Mouse (Mus musculus) right cerebral cortex, postnatal 14 days (tissue): ENCODE measurements around the gene Matn1.
A peak's percentile ranks its signal among the peaks of the same experiment; 100 is the strongest.

Experiments
- DNase-seq: peaks from one replicate; pipeline ENCODE4 v3.0.0; 2022

The Matn1 gene

GRCm38 (mm10) chr4:130944112-130944511 is at the start of gene Matn1:
Matn1 (plus strand) TSS chr4:130944385.
- DNase-seq = no peak

DNA sequence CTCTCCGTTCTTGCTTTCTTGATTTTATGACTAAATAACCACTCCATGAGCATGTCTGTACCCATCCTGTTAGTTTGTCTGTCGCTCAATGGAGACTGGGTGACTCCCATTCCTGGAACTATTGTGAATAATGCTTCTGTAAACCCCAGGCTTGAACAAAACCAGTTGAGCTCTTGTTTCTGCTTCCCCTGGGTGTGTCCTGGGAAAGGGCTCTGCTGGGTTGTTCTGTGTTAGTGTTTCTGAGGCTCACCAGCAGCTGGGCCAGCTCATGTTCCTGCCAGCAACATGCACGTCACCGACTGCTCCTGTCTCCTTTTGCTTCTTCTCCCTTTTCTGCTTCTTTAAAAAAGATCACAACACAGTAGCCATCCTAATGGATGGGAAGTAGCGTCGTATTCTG is 48.5 kb upstream of the Matn1 start:
- no peak for DNase-seq

DNA sequence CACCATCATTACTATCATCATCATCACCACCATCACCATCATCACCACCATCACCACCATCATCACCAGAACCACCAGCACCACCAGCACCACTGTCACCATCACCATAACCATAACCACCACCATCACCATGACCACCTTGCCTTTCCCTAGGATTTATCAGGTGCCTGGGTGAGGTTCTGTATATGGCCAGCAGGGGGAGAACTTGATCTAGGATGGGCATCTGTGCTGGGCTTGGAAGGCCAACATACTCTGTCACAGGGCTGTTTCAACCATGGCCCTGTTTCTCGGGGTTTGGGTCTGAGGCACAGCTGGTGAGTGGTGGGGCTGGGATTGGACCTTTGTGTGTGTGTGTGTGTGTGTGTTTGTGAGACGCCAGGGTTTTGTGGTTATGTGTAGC is 47.8 kb upstream of the Matn1 start:
- peak; percentile 70 for DNase-seq

- no peak for DNase-seq
Measured at GRCm38 (mm10) chr4:130899383-130899781, 44.8 kb upstream of the Matn1 start.

DNA sequence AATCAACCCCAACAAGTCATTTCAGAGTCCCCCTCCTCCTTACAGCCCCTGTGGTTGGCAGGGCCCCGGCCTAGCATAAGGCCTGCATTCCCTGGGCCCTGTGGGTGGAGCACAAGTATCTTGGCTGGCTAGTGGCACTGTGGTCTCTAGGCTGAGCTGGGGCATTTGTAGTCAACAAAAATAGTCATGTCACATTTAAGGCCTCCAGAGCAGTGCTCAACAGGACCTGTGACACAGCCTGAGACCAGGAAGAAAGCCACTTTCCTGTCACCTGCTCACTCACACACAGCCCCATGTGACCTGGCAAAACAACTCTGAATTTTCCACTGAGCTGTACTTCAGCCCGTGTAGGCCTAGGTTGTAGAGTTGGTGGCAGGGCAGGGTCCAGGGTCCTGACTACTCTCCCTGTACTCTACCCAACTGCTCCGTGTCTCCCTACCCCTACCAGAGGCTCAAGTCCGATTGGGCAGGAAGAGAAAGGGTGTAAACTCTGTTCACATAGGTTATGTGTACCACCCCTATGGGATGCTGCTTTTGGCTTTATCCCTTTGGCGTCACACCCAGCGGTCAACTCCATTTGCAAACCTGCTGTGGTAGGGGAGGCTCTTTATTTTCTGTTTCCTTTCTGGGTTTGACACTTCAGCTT is 44.3 kb upstream of the Matn1 start:
- DNase-seq = no peak

GRCm38 (mm10) chr4:130900746-130901145 is 43.4 kb upstream of the Matn1 start:
- no peak for DNase-seq

DNA sequence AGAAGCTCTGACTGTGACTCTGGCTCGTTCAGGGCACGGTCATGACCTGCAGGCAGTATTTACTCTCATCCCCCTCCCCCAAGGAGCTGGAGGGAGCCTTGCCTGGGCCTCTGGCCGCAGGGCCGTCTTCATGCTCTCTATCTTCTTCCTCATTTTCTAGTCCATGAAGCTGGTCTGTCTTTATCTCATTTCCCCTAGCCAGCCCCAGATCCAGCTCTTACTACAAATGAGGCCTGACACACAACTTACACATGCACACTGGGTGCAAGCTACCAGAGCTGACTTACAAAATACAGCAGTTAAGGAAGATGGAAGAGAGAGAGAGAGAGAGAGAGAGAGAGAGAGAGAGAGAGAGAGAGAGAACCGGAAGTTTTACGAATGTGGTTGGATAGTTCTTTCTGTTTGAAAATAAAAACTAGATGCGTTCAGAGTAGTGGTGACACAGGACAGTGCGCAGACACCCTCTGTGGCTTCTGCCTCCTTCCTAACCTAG is 41.9 kb upstream of the Matn1 start:
- DNase-seq = no peak

GRCm38 (mm10) chr4:130905025-130905424 is 39.2 kb upstream of the Matn1 start:
- no peak for DNase-seq

GRCm38 (mm10) chr4:130905882-130906281 is 38.3 kb upstream of the Matn1 start:
- DNase-seq = no peak

- no peak for DNase-seq
Measured at GRCm38 (mm10) chr4:130906296-130906695, 37.9 kb upstream of the Matn1 start.

DNA sequence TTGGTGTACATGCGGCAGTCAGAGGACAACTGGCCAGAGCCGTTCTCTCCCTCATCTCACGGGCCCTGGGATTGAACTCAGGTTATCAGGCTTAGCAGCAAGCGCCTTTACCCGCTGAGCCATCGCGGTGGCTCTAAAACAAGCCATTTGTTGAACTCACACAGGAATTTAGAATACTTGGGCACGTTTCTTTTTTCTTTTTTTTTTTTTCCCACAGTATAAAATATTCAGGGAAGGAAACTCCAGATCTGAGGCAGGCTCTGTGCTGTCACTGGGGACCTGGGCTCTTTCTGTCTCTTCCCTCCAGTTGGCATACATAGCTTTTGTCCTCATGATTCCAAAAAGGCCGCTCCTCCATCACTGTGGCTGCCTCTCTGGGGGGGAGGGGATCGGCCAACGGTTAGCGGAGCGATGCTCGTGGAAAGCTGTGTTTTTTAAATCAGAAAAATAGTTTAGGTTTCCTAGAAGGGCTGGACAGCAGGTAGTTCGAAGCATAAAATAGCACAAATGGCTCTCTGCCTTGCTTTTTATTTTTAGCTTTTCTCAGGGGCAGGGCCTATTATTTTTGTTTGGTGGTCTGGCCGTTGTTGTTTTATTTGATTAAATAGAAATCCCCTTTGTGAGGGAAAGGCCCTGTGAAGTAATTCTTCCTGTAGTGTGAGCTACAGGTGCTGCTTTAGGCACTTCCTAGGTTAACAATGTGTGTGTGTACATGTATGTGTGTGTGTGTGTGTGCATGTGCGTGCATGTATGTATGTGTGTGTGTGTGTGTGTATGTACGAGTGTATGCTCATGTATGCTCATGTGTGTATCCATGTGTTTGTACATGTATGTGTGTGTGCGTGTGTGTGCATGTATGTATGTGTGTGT is 36.8 kb upstream of the Matn1 start:
- DNase-seq = no peak

DNA sequence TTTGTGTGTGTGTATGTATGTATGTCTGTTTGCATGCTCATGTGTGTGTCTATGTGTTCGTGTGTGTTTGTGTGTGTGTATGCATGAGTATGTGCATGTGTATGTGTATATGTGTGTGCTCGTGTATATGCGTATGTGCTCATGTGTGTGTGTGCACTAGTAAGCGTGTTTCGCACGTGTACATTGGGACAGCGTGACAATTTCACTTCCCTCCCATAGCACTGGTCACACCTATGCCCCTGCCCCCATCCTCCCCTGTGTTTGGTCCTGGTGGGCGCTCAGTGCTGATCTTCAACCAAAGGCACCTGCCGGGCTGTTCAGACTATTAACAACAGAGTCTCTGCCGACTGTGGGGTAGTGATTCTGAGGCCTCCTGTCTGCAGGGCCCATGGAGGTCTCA is 36.1 kb upstream of the Matn1 start:
- no peak for DNase-seq

DNA sequence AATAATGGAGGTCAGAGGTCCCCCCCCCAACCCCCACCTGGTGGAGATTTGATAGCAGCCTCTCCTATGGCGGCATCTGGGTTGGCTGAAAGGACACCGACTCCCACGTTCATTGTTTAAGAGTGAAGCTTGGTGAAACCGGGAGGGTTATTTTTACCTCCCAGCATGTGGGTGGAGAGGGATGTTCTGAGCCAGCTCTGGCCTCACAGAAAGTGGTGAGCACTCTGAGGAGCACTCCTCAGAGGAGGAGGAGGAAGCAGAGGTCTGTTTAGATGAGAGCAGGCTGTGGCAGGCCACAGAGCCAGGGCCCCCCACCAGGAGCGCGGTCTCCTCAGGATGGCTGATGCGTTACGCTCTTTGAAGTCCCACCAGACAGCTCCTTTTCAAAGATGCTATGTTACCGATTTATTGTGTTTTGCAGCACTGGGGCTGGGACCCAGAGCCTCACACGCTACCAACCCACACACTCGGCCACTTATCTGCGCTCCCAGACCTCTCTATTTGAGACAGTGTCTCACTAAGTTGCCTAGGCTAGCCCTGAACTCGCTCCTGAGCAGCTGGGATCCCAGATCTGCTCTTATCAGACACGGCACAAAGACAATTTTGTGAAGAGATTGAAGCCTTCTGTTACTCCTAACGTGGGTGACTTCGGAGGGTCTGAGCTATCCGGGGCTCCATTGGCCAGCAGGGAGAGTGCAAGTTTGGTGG is 34.9 kb upstream of the Matn1 start:
- no peak for DNase-seq

DNA sequence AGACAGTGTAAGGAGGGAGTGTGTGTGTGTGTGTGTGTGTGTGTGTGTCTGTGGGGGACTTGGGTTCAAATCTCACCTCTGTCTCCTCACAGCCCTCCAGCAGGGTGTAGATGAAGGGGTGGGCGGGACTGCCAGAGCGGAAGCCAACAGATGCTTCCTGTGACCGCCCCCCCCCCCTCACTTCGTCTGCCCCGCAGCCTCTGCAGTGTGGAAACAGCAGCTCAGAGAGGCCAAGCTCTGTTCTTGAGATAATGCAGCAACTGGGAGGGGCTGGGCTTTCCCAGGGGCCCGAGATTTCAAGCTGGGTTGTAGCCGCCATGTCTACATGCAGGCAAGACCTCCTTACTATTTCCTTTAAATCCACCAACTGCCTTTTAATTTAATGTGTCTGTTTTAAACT is 33.5 kb upstream of the Matn1 start:
- DNase-seq = no peak

- DNase-seq = no peak
Measured at GRCm38 (mm10) chr4:130912626-130913025, 31.6 kb upstream of the Matn1 start.

DNA sequence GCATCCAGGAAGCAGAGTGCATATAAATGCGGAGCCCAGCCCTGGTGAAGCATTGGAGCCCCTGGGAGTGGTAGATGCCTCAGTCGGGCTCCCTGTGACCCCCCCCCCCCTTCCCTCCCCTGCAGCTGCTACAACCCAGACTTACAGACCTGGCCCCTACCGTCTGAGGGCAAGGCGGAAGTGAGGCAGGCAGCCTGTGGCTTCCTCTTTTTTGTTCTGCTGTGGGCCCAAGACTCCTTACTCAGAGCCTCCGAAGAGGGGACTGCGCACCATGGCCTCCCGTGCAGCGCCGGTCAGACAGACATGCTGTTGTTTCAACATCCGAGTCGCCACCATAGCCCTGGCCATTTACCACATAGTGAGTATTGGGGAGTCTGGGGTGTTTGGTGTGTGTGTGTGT is 31.1 kb upstream of the Matn1 start, which contains the start of gene Laptm5:
Laptm5 (plus strand) TSS at position 49 of the 400 bp plus-strand sequence.
- DNase-seq = no peak

DNA sequence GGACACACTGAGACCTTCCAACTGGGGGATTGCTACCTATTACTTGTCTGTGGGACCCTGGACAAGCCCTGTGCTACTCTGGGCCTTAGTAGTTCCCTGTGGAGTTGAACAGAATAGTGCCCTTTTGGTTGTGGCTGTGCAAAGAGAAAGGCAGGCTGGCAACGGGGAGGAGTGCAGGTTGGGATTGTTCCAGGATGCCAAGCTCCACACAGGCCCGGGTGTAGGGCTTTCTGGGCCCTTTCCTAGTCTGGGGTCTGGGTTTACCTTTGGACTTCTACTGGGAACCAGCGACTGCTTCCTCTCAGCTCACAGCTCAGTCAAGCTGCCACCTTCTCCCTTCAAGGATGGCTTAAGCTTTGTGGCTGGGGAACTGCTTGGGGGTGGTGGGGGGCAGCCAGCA is 30.7 kb upstream of the Matn1 start:
- no peak for DNase-seq

GRCm38 (mm10) chr4:130914011-130914410 is 30.2 kb upstream of the Matn1 start:
- DNase-seq = no peak

- no peak for DNase-seq
Measured at GRCm38 (mm10) chr4:130914527-130914926, 29.7 kb upstream of the Matn1 start.

- DNase-seq = no peak
Measured at GRCm38 (mm10) chr4:130915006-130915667, 29.0 kb upstream of the Matn1 start.

GRCm38 (mm10) chr4:130915668-130916035 is 28.5 kb upstream of the Matn1 start:
- DNase-seq = no peak

- no peak for DNase-seq
Measured at GRCm38 (mm10) chr4:130916639-130917038, 27.5 kb upstream of the Matn1 start.

- DNase-seq = no peak
Measured at GRCm38 (mm10) chr4:130917564-130917963, 26.6 kb upstream of the Matn1 start.
